Mouse (Mus musculus) CD4-positive, CD25-positive, alpha-beta regulatory T cell, adult 4 months (primary cell): Measurements from ENCODE around the gene Tmem14c. TPM values are rescaled to one million over a fixed set of nuclear protein-coding genes. Genes with fewer than 3 reads are reported as not detected.
A peak's percentile ranks its signal among the peaks of the same experiment; 100 is the strongest.
"Not testable (repeated sequence)": the region's sequence is repeated elsewhere in the genome, so short reads cannot be mapped to it uniquely, and the experiment has no call there.

Experiments used
- ATAC-seq: one replicate; pipeline ENCODE4 v1.8.0; 2017
- polyA plus RNA-seq, 2 experiments: library from polyadenylated mRNA; unstranded; fragments of 100-300 nt; shearing (Covaris generic); gene quantifications; one replicate each; pipeline ENCODE4 v1.2.1; 2017

Tmem14c gene
- polyA plus RNA-seq, result 100 to 1,000 TPM; 129 to 131 TPM

DNA sequence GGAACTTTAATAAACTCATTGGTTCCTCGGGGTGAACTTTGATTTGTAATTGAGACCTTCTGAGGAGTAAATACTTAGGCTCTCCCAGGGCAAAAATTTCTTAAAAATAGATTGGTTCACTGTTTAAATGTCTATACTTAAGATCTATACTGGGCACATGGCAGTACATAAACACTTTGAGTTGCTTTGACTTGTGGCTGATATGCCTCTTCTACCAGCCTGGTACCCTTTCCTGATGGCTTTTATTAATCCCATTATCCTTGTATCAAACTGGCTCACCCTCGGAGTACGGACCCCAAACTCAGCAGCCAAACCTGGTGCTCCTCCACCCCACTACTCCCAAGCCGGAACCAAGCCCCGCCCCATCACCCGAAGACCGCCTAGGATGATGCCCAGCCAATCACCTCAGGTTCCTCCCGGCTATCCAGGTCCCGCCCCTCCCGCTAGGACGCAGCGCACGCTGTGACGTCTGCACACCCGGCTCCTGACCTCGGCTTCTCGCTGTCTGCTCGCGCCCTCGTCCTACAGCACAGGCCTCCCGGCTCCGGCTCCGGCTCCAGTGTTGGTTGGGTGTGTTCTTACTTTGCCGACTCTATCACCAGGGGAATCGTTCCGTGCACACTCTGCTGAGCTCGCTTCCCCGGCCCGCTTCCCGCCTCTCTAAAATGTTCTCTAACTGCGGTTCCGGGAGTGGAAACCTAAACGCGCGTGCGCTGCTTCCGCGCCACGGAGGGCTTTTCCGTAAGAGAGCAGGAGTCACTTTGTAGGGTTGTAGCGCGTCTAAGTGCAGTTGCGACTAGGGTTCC is at the start of gene Tmem14c:
Gene Tmem14c (plus strand): TSS at position 464 of the 806 bp plus-strand sequence.
- peak; percentile 99 for ATAC-seq

DNA sequence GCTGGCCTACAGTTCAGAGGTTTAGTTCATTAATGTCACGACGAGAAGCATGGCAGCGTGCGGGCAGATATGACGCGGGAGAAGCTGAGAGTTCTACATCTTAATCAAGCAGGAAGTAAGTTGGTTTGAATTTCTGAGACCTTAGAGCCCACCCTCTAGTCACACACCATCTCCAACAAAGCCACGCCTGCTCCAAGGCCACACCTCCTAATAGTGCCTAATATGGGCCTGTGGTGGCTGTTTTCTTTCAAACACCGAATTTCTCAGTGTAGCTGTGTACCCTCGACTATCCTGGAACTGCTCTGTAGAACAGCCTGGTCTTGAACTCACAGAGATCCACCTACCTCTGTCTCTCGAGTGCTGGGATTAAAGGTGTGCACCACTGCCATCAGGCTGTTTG is 48.5 kb upstream of the Tmem14c start:
- no peak for ATAC-seq

DNA sequence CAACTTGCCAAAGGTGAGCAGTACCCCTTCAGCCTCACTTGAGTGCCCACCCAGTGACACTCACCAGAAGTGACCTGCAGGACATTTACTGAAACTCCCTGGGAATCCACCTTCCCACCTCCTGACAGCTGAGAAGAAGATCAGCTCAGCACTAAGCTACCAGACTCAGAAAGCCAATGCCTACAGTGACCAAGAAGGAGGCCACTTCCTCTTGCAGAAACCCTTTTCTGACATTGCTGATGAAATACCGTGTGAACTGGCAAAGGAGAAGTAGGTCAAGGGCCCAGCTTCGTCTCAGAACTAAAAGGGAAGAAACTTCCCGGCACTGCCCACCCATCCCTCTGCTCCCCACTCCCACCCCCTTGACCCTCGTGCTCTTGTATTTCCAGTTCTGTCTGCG is 47.5 kb upstream of the Tmem14c start:
- ATAC-seq, result no peak

DNA sequence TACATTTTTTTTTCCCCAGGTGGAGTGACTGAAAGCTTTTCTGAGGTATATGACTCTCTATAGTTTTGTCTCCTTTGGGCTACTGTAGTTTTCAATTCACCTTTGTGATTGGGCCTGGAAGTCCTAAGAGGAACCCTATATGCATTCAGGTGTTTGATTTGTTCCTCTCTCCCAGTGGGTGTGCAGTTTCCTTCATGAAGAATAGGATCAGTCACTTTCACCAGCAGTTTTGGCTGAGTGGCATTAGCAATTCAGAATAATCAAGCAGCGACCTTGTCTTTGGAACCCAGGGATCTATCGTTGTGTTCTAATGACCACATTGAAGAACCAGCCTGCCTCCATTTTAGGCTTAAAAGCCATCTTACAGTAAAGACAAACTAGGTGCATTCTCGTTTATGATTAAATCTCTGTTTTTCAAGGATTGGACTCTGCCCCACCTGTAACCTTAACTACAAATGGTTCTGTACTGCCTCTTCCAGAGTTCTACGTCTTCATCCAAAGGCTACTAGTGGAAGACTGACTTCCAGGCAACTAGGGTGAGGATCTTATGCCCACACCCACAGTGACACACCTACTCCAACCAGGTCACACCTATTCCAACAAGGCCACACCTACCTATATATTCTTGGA is 46.2 kb upstream of the Tmem14c start:
- no peak for ATAC-seq

DNA sequence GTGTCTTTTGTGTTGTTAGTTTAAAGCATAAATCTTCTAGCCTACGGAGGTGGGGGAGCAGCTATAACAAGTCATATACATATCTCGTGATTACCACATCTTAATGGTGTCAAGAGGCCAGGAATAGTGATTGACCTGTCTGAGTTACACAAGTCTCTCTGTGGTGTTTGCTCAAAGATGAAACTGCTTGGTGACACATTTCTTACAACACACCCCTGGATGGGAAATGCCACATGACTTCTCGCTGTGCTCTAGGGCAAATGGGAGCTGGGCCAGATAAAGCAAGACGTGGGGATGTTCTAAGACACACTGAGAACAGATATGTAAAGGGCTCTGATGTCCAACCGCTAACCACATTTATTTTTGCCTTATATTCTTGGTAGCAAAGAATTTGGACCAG is 44.8 kb upstream of the Tmem14c start:
- ATAC-seq, result no peak

DNA sequence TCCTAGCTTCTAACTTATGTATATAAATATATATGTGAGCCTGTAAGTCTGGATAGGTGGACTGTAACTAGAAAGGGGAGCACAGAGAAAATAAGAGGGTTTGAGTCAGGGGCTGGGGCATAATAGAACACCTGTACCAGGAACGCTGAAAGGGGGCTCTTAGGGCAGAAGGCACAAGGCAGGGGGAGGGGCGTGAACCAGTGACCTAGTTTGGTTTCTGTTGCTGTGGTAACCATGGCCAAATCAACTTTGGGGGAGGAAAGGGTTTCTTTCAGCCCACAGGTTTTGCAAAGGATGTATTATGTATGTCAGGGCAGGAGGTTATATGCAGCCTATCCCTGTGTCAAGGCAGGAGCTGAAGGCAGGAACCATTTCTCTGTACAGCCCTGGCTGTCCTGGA is 44.3 kb upstream of the Tmem14c start:
- ATAC-seq, result no peak

DNA sequence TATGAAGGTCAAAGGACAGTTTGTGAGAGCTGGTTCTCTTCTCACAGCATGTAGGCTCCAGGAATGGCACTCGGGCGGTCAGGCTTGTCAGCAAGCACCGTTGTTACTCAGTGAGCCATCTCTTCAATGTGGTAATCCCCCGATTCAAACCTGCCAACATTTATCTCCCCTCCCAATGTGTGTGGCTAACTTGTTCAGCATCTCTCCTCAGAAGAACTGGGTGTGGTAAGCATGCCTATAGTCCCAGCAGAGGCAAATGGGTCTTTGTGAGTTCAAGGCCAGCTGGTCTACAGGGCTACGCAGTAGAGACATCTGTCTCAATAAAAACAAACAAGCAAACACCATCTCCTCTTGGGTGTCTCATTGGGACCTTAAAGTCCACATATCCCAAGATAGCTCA is 43.1 kb upstream of the Tmem14c start:
- no peak for ATAC-seq

DNA sequence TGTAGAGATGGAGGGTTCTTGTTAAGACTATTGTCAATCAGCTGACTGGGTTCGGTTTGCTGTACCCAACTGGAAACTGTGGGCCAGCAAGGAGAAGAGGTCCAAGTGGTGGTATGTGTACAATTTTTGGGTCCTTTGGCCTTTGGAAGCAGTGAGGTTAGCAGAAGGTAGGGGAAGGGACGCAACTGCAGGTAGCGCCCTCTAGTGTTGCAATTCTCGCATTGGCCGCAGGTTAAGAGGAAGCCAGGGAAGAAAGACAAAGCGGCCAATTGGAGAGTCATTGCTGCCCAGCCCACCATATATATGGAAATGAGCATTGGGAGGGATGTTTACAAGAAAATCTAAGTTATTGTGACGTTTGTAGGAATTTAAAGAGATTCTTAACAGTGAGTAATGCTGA is 38.5 kb upstream of the Tmem14c start:
- no peak for ATAC-seq

DNA sequence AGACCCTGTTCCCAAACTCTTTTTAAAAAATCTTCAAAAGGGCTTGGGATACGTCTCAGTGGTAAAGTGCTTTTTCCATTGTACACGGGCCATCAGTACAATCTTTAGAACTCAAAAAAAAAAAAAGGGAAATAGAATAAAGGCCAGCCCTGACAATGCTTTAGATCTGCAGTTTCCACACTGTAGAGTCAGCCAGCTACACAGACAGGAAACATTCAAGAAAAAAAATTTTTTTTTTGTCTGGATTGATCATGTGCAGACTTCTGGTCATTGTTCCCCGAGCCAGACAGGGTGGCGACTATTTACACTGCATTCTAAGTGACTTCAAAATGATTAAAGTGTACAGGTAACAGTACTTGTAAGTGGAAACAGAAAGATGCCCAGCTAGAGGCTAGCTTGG is 37.4 kb upstream of the Tmem14c start:
- no peak for ATAC-seq

DNA sequence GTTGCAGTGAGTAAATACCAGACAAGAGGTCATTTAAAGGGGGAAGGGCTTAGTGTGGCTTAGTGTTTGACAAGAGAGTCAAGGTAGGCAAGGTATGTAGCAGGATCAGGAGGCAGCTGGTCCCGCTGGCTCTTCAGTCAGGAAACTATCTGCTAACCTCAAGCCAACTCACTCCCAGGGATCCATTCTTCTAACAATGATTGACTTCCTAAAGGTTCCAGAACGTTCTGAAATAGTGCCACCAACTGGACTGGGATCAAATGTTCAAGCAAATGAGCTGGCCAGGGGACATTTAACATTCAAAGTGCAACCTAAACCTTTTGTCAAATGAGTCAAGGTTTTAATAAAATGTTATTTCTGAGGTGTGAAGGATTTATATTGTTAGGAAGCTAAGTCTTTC is 36.8 kb upstream of the Tmem14c start:
- ATAC-seq, result no peak

DNA sequence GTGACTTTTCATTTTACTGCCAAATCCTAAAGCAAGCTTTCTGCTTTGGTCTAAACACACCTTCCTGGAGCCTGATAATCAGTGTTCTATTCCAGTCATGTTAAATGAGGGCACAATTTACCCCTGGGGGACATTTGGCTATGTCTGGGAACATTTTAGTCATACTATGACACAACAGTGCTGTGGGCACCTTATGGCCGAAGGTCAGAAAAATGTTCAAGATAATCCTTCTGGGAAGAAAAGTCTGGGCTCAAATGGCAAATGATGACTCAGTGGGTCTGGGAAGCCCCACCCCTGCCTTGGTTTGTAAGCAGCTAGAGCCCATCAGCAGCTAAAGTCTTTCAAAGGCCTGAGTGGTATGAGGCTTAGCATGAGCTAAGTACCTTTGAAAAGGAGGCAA is 33.3 kb upstream of the Tmem14c start:
- no peak for ATAC-seq

DNA sequence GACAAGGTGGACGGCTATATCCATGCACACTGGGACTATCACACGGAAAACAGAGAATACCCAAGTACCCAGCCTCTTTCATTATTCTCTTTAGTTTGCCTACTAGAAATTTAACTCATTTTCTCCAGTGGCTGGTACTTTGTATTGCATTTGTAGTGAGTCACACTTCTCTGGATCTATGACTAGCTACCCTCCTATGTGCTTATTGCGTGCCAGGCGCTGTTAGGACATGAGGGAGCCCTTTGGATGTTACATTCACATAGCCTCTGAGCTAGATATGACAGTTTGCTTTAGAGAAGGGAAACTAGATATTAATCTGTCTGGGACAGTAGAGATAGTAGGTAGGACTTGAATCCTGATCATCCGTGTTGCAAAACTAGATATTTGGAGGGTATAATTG is 30.0 kb upstream of the Tmem14c start:
- no peak for ATAC-seq

DNA sequence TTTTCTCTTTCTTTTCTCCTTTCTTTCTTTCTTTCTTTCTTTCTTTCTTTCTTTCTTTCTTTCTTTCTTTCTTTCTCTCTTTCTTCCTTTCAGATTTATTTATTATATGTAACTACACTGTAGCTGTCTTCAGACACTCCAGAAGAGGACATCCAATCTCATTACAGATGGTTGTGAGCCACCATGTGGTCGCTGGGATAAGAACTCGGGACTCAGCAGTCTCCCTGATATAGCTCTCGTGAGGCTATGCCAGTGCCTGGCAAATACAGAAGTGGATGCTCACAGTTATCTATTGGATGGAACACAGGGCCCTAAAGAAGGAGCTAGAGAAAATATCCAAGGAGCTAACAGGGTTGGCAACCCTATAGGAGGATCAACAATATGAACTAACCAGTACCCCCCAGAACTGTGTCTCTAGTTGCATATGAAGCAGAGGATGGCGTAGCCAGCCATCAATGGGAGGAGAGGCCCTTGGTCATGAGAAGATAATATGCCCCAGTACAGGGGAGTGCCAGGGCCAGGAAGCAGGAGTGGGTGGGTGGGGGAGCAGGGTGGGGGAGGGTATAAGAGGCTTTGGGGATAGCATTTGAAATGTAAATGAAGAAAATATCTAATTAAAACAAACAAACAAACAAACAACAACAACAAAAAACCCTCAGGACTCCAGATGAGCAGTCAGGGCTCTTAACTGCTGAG is 28.3 kb upstream of the Tmem14c start:
- not testable (repeated sequence) for ATAC-seq

DNA sequence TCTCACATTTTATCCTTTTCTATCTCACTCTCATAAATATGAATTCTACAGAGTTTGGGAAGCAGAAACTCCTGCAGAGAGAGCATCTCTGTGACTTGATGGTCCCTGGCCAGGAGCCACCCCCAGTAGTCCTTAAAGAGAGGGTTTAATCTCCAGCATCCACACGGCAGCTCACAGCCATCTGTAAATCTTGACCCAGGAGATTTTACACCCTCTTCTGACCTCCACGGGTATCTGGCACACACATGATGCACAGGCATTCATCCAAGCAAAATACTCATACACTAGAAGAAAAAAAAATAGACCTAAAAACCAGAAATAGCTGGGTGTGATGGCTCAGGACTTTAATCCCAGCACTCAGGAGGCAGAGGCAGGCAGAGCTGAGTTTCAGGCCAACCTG is 27.7 kb upstream of the Tmem14c start:
- no peak for ATAC-seq

DNA sequence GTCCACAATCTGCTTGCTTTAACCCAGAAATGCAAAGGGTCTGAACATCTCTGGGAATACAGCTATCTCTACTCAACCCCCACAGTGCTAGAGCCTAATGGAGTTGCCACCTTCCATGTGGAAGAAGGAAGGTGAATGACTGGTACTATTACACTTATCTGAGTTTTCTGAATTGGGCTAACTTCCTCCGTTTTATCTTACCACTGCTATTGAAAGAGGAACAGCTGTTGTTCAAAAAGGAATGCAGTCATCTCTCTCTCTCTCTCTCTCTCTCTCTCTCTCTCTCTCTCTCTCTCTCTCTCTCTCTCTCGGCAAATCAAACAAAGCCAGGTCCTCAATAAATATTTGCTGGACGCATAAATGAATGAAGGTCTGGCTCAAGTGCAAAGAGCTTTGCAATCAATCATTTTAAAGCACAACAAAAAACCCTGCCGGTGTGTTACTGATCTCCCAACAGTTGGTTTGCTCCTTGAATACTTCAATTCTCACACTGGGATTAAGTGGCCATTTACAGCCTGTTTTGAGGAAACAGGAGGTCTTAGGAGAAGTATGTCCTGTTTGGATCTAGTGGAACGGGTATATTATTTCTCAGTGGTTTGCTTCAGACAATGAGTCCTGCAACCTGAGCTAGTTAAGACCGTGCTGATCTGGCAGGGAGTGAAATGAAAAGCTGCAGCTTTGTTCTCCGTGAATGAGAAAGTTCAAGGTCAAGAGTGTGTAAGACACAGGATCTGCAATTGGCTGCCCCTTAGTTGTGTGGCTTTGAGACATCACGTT is 21.4 kb upstream of the Tmem14c start:
- ATAC-seq, result no peak

DNA sequence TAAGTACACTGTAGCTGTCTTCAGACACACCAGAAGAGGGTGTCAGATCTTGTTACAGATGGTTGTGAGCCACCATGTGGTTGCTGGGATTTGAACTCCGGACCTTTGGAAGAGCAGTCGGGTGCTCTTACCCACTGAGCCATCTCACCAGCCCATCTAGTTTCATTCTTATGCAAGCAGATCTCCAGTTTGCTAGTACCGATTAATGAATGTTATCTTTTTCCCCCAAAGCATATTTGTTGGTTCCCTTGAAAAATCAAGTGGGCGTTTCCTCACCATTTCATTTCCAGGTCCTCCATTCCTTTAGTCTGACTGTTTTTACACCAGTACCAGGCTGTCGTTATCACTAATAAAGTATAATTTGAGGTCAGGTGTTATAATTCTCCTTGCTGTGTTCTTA is 17.6 kb upstream of the Tmem14c start:
- ATAC-seq, result not testable (repeated sequence)

DNA sequence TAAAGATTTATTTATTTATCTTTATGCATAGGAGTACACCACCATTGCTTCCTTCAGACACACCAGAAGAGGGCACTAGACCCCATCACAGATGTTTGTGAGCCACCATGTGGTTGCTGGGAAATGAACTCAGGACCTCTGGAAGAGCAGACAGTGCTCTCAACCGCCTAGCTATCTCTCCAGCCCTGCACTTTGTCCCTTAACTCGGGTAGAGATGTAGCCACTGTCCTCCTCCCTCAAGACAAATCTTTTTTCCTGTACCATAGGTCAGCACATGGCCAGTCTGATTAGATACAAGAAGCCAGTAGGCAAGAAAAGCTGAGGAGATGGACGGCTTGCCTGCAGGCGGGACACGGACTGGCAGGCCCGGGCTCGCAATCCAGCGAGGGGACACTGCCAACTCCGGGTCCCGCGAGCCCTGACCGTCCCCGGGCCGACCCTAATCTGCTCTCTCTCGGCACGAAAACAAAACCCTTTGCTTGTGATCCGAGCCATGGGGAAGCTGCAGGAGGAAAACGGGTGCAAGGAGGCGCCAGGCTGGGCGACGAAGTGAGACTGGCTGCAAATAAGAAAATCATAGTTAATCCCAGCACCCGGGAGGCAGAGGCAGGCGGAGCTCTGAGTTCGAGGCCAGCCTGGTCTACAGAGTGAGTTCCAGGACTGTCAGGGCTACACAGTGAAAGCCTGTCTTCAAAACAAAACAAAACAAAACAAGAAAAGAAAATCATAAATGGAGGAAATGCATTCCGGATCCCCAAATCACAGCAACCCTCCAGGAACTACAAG is 15.8 kb upstream of the Tmem14c start:
- ATAC-seq, result no peak

DNA sequence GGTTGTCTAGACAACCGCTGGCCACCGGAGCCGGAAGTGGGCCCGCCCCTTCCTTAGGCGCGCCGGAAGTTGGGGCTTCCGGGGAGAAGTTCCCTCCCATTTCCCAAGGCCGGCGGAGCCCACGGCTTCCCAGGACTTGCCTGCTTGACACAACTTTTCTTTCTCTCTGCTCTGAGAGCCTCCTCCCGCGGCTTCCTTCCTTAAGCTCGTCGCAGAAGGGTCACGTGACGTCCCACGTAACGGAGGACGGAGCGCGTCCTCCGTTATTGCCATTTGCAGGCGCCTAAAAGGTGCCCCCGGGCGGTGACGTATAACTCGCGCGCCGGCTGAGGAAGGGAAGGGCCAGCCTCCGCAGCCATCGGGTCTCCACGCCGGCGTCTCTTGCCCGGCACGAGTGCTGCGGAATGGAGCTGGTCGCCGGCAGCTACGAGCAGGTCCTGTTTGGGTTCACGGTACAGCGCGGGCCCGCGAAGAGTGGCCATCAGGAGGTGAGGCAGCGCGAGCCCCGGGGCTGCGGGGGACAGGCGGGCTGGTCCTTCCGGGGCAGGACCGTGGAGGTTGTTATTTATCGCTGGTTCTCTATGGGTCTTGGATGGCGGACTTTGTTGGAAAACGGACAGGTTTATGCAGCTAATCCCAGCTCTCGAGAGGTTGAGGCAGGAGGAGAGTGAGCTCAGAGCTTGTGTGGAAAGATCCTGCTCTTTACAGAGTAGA is 15.0 kb upstream of the Tmem14c start, which contains the start of gene Pak1ip1:
Gene Pak1ip1 (plus strand): TSS at position 98 of the 714 bp plus-strand sequence.
- ATAC-seq, result peak; percentile 94

DNA sequence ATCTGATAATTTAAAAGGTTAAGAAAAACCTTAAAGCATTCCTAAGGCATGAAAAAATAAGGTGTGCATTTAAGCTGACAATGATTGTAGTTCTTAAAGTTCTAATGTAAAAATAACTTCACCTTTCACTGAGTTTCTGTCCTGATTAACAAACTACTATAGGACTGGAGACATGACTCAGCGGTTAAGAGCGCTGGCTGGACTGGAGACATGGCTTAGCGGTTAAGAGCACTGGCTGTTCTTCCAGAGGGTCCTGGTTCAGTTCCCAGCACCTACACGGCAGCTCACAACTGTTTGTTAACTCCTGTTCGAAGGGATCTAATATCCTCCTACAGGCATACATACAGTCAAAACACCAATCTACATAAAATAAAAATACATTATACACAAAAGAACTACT is 14.1 kb upstream of the Tmem14c start:
- ATAC-seq, result no peak

DNA sequence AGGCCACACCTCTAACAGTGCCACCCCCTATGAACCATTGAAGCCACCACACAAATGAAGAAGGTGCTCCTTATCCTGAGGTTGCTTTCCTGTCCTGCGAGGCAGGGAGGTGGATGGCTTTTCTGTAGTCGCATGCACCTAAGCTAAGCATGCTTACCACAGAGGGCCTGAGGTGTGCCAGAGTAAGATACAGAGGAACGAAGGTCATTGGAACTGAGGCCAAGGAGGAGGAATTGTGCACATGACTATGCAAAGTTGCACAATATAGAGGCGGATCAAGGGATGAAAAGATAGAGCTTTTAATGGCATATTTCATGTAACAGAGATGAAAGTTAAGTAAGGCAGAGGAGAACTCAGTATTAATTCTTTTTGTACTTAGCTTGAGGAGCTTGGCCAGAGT is 9.8 kb upstream of the Tmem14c start:
- ATAC-seq, result no peak

DNA sequence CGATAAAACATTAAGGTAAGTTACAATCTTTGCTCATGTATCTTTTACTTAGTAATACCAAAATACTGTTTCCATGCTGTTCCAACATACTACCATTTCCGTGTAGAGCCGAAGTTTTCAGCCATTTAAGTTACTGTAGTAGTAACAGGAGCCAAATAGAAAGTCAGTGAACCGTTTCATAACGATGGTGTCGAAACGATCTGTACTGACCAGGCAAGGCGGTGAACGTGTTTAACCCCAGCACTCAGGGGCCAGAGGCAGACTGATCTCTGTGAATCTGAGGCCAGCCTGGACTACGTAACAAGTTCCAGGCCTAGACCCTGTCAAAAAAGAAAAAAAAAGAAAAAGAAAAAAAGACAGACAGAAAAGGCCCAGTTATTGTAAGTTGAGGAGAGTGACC is 7.8 kb upstream of the Tmem14c start:
- ATAC-seq, result no peak
